Mouse (Mus musculus) embryonic fibroblast, embryonic 13.5 days (primary cell): ENCODE results near the gene Gm20388.

Experiments
- CTCF ChIP-seq: IDR thresholded peaks from 2 replicates; pipeline ENCODE4 v1.5.1; 2011; ENCODE audit warnings: mild to moderate bottlenecking, control low read depth, low read length, moderate library complexity, borderline replicate concordance; ENCODE audit not compliant: insufficient read depth
- POLR2A ChIP-seq: IDR thresholded peaks from 2 replicates; pipeline ENCODE4 v1.6.1; 2011; ENCODE audit warnings: low read depth, mild to moderate bottlenecking, control low read depth, low read length, moderate library complexity

DNA sequence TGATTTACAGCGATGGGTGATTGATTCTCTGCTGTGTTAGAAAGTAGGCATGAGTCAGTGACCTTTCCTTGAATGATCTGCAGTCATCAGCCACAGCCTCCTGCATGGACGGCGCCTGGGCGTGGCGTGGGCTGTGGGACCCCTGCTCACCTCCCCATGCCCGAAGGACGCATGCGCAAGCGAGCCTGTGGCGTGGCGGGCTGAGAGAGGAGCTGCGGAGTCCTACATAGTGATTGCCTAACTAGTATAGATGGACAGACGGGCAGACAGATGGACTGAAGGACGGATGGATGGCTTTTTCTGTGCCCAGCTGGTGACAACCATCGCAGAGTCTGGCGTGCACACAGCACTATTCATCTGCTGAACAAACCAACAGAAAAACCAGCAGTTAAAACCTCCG lies 1106.0 kb downstream of the Gm20388 start:
- TF ChIP-seq POLR2A: no peak
- TF ChIP-seq CTCF: no peak
